Mouse (Mus musculus) frontal cortex, adult (tissue): ENCODE data around the gene Ap1s2.

Experiments
- ATAC-seq: cut with Nextera tagmentation; 2 replicates; pipeline ENCODE4 v1.9.2; 2017; ENCODE audit warnings: mild to moderate bottlenecking, moderate library complexity, mixed read lengths; ENCODE audit not compliant: low TSS enrichment

The Ap1s2 gene

GRCm38 (mm10) chrX:163908337-163909250 lies at the start of gene Ap1s2:
Gene Ap1s2 (plus strand): TSS chrX:163909017.
- ATAC-seq: peak; percentile 98

GRCm38 (mm10) chrX:163867711-163868379 lies 41.0 kb upstream of the Ap1s2 start:
- ATAC-seq: no peak

DNA sequence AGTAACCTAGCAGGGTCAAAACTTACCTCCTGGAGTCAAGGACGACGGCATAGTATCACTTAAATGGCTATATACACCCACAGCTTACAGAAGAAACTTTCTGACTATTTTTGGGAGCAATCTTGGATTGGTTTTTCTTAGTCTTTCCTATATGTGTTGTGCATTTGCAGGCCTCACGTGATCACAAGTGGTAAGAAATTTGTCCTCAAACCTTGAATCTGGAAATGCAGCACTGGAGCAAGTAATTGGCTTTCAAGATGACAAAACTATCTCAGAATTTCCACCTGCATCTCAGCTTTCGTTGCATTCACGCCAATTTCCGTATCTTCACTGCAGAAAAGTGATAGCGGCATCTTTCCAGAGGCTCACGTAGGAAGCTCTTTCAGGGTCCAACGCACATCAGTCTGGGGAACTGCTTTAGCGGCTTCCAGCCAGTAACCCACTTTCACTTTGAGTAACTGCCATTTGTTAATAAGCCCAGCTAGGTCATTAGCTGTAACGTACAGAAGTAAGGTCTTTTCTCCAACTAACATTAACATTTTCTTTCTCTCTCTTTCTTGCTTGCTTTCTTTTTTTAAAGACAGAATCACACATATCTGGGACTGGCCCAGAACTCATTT lies 40.0 kb upstream of the Ap1s2 start:
- no peak for ATAC-seq

DNA sequence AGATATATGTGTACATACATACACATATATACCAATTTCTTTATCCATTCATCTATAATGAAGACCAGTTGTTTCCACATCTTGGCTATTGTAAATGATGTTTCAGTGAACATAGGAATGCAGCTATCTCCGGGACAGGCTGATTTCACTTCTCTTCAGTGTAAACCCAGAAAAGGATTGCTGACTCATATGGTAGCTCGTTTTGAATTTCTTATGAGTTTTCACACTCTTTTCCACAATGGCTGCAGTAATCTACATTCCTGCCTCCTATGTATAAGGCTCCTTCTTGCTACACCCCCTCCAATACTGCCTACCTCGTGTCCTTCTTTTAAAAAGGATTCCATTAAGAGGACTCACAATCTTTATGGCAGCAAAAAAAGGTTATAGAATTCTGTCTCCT lies 32.9 kb upstream of the Ap1s2 start:
- peak; percentile 90 for ATAC-seq

- no peak for ATAC-seq
These were observed 32.2 kb upstream of the Ap1s2 start for GRCm38 (mm10) chrX:163876636-163877035.

GRCm38 (mm10) chrX:163879039-163879438 lies 29.8 kb upstream of the Ap1s2 start:
- ATAC-seq: no peak

- ATAC-seq: peak; percentile 72
These were observed 29.4 kb upstream of the Ap1s2 start for GRCm38 (mm10) chrX:163879461-163879860.

DNA sequence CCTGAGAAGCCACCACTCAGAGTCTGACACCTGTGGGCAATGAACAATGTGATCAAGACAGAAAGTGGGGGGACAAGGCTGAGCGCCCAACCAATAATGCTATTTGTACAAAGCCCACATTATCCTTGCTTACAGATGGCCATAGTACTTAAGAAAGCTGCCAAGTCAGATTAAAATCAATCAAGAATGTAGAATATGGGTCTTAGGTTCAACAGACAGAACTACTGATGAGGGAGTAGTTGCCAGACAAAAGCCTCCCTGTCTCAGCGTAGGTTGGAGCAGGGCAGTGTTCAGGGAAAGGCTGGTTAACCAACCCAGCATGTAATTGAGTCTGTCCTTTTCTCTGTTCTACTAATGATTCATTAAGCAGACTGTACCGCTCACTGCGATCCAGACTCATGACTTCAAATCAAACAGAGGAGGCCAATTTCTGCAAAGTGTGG lies 23.3 kb upstream of the Ap1s2 start:
- no peak for ATAC-seq

DNA sequence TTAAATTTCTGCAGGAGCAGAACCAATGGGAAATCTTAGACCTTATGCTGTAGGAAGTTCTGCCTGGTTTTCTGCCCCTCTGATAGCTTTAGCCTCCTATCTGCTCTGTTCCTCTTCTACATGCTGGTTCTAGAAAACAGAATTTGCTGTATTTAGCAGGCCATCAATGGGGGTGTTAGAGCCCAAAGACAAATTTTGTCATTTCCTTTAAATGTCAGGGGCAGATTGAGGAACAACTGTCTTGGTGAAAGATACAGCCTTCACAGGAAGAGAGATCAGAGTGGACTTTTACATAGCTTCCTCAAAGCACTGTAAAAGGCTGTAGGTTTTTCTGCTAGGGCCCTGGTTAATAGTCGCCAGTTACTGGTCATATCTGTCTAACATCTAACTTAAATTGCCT lies 11.5 kb upstream of the Ap1s2 start:
- no peak for ATAC-seq

DNA sequence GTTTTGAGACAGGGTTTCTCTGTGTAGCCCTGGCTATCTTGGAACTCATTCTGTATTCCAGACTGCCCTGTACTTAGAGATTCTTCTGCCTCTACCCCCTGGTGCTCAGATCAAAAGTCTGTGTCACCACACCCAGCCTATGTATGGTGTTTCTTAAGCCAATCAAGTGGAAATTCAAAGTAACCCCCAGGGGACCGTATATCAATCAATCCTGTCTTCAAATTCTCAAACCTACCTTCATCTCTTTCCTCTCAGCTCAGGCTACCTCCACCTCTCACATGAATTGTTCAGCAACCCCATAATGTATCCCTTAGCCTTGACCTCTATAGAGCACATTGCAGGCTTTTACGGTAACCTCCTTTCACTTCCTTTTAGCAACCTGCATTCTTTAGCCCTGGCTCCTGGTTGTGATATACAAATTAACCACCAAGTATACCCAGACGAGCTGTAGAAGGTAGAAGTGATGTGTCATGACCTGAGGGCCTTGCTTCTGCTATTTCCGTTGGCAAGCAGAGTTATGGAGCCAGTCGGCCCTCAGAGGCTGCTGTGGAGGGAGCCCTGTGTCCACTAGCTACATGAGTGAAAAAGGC lies 9.3 kb upstream of the Ap1s2 start:
- ATAC-seq: no peak

DNA sequence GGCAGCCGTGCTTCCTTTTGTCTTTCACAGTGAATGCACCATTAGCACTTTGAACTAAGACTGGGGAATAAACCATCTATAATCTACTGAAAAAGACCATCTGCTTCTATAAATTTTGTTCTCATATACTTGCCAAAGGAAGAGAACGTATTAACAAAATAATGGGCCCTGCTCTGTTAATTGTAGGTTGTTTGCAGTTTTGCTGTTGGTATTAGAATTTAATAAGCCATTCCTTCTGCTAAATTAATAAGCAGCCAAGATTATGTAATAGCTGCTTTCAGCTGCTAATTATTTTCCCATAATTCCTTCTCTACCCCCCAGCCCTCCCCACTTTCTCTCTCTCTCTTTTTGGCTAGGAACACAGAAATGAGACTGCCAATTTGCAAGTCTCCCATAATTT lies 2.0 kb upstream of the Ap1s2 start:
- no peak for ATAC-seq

DNA sequence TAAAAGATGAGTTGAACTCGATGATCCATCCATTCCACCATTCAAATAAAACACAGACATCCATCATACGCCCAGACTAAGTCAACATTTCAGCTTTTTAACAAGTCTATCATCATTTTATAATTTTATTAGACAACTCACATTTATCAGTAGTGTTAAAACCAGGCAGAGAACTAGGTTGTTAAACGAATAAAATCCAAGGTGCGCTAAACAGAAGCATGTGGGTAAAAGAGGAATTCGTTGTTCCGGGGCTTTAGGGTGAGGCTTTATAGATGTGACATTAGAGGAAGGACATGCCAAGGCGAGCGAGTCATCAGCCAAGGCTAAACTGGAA lies 847 bp upstream of the Ap1s2 start:
- ATAC-seq: no peak

DNA sequence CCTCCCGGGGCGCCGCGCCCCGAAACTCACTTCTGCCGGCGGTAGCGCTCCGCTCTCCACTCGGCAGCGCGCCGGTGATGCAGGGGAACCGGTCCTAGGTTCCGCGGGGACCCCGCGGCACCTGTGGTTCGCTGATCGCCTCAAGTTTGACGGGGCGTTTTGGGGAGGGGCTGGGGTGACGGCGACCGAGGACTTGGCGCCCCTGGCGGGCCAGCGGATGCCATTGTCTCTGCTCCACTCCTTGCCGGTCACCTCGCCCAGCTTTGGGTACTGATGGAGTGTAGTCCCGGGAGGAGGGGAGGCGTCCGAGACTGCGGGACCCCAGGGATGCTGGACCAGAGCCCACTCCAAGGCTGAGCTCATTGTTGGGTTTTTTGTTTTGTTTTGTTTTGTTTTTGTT lies 564 bp downstream of the Ap1s2 start:
- no peak for ATAC-seq

GRCm38 (mm10) chrX:163912791-163913190 lies 4.0 kb downstream of the Ap1s2 start:
- ATAC-seq: no peak

- ATAC-seq: peak; percentile 50; the same call in 1 of the 2 replicates
These were observed 20.7 kb downstream of the Ap1s2 start for GRCm38 (mm10) chrX:163929550-163929949.

GRCm38 (mm10) chrX:163934731-163935130 lies 25.9 kb downstream of the Ap1s2 start:
- no peak for ATAC-seq

GRCm38 (mm10) chrX:163938587-163938986 lies 29.8 kb downstream of the Ap1s2 start:
- ATAC-seq: peak; percentile 99

GRCm38 (mm10) chrX:163944381-163944780 lies 35.6 kb downstream of the Ap1s2 start:
- no peak for ATAC-seq

DNA sequence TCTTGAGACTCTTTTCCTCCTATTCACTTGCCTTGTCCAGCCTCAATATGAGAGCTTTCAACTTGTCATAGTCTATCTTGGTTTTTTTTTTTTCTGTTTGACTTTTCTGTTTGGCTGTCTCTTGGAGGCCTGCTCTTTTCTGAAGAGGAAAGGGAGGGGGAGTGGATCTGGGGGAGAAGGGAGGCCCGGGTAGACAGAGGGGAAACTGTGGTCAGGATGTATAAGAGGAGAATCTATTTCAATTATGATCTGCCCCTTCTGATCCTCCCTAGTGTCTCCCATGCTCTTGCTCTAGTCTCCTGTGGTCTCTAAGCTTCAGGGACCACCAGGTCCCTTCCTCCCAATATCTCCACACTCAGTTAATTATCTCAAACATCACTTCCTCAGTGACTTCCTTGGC lies 42.8 kb downstream of the Ap1s2 start:
- no peak for ATAC-seq

DNA sequence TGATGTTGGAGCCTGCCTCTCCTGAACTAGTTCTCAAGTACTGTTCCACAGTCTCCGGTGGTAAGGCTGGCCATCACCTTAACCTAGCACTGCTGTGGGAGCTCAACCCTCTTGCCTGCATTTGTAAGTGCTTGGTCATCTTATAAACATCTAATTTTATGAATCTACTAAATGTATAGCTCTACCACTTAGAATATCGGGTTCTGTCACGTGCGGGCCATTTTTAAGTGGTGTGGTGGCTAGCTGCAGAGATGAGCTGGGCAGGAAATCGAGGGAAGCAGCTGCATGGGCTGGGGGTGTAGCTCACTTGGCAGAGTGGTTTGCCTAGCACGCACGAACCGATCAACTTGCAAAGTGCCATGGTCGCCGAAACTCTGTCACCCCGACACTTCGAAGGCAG lies 48.6 kb downstream of the Ap1s2 start:
- ATAC-seq: no peak

DNA sequence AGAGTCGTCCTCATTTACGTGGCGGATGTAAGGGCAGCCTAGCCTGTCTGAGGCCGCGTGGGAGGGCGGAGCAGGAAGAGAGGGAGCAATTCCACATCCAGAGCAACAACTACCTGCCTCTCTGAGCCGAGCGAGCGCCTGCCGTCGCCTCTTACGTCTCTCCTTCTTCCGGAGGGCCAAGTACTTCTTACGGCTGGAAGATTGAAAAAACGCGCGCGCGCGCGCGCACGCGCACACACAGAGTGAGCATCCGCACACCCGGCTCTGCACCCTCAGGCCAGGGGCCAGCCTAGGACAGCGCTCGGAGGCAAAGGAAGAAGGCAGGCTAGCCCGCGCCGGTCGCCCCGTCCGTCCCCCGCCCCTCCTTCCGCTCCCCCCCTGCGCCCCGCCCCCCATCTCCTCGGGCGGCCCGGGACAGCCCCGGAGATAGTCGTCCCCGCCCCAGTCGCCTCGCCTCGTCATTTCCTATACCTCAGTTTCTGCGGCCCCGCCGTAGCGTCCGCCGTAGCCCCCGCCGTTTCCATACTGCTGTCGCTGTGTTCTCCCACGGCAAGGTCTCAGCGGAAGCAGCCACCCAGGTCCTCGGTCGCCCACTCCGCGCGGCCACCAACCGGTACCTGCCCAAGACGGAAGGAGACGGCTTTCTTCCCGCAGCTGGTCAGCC lies 49.1 kb downstream of the Ap1s2 start:
- ATAC-seq: peak; percentile 90

DNA sequence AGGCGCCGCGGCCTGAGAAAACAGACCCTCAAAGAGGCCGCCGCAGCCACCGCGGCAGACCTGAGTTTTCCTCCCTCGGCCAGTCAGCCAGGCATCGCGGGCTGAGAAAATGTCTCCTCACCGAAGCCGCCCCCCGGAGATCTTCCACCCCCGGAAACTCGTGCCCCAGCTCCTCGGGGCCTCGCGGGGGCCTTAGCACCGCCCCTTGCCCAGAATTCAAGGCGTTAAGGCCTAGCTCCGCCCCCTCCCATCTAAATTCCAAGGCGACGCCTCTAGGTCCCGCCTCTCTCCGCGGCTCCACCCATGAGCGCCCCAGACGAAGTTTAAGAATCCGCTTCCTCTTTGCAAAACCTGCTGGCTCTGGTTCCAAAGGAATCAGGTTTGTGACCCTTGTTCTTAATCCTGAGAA lies 49.7 kb downstream of the Ap1s2 start, which contains the start of gene Zrsr2:
Zrsr2 (minus strand) TSS at position 195 of the 409 bp plus-strand sequence.
- ATAC-seq: peak; percentile 96
